Mouse (Mus musculus): Measurements from ENCODE around the gene Mcmbp. TPM values are rescaled to one million over a fixed set of nuclear protein-coding genes. Genes with fewer than 3 reads are reported as not detected.
"Not testable (repeated sequence)": the region's sequence is repeated elsewhere in the genome, so short reads cannot be mapped to it uniquely, and the experiment has no call there.

Mcmbp gene
- total RNA-seq, 2 experiments from 2014 or later = 26.0 to 27.0 TPM

DNA sequence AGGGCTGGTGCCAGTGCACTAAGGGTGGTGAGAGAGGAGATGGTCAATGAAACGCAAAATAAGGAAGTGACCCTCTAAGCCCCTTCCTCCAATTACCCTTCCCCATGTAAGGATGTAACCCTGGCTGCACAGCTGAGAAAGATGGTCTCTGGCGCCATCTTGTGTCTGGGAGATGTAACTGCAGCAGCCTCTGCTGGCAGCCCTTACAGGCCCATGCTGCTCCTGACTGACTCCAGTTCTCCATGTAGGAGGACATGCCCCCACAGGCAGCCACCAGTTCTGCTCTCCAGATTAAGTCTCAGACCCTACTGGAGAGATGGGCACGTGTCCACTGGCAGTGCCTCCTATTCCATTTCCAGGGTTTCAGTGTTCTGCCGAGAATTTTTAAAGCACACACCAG is 34.6 kb downstream of the Mcmbp start:
- peak; percentile 64 to 68 for DNase-seq

DNA sequence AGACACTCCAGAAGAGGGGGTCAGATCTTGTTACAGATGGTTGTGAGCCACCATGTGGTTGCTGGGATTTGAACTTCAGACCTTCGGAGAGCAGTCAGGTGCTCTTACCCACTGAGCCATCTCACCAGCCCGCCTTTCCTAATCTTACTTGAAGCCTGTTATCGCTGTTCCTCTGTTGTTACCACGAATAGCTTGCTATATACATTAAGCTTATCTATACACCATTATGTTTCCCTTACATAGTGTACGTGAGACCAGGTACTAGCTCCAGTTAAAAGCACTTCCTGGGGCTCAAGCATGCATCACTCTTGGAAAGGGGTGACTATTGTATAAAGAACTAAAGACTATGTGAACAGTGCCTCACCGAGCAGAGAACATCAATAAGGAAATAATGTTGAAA is 40.3 kb downstream of the Mcmbp start:
- DNase-seq = not testable (repeated sequence)

DNA sequence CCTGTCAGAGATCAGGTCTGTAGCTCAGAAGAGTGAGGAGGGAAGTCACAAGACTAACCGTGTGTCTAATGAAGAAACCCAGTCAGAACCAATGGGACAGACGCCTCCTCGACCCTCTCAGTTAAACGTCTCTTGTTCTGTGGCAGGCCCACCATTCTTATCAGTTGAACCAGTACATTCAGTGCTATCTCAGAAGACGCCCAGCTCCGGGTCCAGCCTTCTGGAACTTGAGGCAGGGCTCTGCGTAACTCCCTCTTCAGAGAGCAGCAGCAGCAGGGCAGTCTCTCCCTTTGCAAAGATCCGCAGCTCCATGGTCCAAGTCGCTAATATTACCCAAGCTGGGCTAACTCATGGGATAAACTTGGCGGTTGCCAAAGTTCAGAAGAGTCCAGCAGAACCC is 45.4 kb downstream of the Mcmbp start:
- DNase-seq = no peak

DNA sequence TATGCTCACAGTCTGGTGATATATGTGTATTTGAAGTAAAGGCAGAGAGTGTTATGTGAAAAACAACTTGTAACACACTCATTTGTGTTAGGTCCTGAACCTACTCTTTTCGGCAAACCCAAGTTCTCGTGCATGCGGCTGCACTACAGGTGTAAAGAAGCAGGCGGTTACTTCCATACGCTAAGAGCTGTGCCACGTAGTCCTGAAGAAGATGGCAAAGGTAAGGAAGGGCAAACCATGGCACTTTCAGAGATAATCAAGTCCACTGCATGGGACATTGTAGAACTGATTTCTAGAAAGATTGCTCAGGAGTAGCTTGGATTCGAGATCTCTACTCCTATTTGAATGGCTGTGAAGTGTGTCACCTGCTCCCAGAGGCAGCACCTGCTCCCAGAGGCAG is 48.1 kb downstream of the Mcmbp start:
- no peak for DNase-seq

DNA sequence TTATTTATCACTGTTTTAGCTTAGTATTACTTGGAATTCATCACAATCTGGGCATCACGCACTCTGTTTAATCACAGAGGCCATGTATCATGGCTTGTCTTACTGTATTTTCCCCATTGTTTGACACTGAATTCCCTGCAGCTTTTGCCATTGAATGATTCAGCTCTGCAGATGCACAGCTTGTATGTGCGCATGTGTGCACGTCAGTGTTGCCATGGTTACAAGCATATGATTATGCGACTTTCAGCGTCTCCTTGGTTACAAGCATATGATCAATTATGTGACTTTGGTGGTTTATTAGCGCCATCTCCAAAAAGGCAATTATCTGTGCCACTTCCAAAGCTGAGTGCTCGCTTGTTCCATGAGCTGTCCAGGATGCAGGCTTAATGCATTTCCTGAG is 49.5 kb downstream of the Mcmbp start:
- peak; percentile 72 to 79 for DNase-seq

DNA sequence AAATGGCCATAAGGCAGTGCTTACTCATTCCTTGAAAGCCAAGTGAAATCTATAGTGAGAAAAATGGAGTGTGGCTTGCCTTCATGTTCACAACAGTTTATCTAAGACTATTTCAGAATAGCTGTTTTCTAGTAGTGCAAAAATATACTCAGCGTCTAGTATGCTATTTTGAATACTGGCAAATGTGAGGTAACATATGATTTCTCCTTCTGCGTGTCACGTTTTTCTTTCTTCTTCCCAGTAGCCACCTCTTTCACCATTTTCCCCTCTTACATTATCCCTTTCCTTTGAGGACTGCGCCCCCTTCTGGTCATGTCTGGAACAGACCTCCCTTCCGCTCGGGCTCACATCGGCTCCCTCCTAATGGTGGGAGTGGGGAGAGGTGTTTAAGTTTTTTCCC is 50.2 kb downstream of the Mcmbp start:
- peak; percentile 90 to 92 for DNase-seq

DNA sequence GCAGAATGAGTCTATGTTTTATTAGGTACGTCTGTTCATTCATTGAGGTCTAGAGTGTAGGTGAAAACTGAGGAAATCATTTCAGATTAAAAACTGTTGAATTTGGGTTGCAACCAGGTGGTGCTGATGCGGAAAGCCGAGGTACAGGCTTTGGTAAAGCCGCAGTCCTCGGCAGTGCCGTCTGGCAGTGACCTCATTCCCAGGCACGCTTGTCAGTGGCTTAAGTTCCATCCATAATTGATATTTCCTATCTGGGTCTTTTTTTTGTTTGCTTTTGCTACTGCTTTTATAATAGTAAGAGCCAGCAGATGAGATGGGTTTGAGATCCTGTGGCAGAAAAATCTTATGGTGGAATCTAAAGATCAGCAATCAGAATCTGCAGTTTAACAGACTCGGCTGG is 50.9 kb downstream of the Mcmbp start:
- no peak for DNase-seq

DNA sequence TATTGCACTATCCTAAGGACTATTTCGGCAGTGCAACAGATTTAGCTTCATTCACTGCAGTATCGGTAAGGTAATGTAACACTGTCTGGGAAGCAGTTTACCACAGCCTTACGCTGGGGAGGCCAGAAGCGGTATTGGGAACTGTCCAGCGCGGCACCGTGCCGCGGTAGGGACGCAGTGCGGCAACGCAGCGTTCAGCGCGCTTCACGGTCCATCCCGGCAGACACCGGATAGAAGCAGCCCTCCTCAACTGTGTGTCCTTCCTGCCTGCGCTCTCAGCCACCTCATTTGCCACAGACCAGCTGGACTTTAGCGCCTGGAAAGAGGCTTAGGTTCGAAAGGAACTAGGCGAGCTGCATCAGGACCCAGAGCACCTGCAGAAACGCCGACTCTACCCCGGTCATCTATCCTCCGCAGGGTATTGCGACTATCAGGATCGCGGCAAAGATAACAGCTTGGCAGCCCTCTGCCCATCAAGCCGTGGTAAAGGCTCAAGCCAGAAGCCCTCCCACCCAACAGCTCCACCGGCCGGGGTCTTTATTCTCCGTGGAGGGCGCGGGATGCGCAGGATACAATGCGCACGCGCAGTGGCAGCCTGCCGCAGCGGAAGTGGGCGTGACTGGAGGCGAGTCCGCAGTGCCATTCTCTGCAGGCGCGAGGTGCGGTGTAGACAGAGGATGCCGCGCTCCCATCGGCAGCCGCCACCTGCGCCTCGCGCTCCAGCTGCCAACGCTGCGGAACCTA is 52.3 kb downstream of the Mcmbp start:
- DNase-seq = peak; percentile 81 to 83

DNA sequence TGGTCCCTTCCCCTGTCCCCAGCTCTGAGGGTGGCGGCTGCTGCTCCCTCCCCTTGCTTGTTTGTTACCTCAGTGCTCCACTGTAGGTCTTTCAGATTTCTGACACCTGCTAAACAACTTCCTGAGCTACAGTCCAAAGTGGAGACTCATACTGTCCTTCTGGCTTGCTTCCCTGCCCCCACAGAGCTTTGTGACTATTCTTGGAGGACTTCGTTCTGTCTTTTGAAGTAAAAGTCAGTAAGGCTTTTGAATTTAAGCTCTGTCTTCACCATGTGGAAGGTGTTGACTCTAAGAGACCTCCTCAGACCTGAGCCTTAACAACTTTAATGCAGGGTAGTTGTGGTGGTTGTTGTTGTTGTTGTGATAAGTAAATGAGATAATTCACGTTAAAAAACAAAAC is 61.7 kb downstream of the Mcmbp start:
- no peak for DNase-seq

DNA sequence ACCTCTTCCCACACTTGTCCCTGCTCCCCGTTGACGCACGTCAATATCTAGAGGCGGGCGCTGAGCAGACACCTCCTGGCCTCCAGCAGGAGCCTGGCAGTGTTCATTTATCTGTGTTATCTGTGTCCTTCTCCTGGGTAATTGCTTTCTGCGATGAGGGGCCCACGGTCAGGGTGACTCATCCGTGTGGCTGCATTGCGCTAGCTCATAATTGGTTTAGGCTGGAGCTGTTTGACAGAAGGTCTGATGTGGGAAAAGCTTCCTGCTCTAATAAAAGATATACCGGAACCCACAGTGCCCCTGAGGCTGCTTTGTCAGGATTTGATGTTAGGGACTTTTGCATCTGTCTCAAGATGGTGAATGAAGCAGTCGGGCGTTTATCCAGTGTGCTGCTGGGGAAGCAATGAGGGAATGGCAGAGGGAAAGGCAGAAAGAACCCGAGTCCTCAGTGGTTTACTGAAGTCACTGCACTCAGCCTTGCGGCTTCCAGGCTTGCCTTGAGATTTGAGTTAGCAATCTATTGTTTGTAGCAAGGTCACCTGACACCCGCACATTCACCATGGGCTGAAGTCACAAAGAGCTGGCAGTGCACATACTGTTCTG is 67.8 kb downstream of the Mcmbp start:
- DNase-seq = peak; percentile 42 to 45

DNA sequence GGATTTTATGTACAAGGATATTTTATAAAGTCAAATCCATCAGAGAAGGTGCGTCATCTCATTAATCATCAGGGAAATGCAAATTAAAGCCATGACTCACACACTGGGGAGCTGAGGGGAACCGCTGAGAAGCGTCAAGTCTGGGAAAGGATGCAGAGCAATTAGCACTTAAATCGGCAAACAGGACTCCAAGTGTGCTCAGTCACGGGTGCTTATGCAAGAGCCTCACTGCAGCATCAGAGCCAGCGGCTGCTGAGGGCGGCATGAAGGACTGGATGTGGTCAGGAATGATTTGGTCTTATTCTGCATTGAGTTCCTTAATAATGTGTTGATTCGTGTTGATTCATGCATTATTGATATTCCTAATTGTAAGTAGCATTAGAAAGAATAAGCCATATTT is 68.3 kb downstream of the Mcmbp start:
- DNase-seq = peak; percentile 55

DNA sequence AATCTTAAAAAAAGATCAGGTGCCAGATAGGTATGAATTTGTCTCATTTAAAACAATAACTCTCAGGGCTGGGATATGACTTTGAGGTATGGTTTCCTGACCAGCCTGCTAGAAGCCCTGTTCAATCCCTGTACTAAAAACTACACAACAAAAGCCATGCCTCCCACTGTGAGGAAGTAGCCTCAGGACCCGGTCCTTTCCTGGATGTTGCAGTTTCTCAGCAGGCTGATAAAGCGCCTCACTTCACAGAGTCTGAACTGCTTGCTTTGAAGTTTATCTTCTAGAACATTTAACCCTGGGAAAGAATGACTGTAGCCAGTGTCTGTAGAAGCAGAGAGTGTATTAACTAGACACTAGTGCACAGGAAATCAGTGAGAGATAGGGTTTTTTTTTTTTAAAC is 71.5 kb downstream of the Mcmbp start:
- no peak for DNase-seq

DNA sequence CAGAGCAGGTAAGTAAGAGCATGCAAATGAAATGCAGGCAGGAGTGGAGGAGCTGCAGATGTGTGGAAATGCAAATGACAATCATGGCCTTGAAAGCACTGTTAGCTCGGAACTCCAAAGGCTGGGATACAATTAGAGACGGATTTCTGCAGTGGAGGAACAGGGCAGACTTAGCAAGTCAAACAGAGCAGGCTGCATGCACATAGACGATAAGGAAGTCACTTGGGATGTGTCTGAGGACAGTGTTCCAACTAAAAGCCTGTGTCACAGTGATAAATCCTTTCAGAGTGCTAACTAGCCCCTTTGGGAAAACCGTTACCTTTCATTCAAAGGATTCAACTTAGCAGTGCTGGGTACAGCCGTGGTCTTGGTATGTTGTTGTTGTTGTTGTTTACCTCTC is 72.5 kb downstream of the Mcmbp start:
- DNase-seq = no peak

DNA sequence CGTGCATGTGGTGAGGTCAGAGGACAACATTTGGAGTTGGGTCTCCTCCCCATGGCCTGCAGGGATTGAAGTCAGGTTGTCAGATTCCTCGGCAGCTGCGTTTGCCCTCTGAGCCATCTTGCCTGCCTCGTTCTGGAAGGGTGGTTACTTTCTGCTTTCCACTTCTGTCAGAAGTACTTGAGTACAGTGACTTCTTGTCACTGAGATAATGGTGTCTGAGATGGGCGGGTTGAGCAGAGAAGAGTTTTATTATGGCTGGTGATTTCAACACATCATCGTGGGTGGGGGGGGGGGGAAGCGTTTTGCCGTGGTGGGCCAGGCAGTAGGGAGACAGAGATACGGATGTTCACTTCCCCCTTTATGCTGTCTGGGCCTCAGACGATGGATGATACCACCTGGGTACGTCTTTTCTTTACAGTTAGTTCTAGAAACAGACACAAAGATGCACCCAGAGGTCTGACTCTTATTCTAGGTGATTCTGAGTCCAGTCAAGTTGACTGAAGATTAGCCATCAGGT is 75.4 kb downstream of the Mcmbp start:
- no peak for DNase-seq

DNA sequence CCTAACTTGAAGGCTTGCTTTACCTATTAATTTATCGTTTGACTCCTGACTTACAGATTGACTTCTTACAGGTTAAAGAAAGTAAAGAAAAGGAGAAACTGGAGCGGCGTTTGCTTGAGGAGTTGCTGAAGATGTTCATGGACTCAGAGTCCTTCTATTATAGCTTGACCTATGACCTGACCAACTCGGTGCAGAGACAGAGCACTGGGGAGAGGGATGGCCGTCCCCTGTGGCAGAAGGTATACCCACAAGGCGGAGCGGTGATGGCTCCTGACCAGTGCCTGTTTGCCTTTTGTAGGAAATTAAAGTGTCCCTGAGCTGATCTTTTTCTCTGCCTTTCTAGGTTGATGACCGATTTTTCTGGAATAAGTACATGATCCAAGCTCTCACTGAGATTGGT is 76.4 kb downstream of the Mcmbp start:
- no peak for DNase-seq

DNA sequence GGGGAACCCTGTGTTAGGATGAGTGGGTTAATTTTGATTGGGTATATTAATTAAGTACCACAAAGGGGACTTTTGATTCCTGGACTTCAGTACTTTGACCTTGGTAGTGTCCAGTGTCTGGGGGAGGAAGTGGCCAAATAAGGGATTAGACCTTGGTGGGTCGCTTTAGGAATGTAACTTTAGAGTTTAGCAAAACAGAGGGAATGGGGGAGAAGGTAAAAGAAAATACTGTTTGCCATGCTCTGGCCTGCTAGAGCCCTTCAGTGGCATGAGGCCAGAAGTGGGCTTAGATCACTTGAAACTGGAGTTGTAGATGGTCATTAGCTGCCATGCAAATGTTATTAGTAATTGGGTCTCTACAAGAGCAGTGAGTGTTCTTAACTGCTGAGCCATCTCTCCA is 83.3 kb downstream of the Mcmbp start:
- no peak for DNase-seq

Other genes starting within 250 kb of the Mcmbp start
- gene Bag3, start 216.9 kb downstream of the Mcmbp start, total RNA-seq (2021) = 10 to 100 TPM; 12.0 to 13.9 TPM
- 100 to 1,000 TPM; 113 to 130 TPM for gene Inpp5f, start 129.2 kb downstream of the Mcmbp start, total RNA-seq (2021)
- 10 to 100 TPM; 44.7 to 51.4 TPM for gene Sec23ip, start 4.4 kb upstream of the Mcmbp start, total RNA-seq (2021)